Mouse (Mus musculus): ENCODE results near the gene Shisa3. TPM values are rescaled to one million over a fixed set of nuclear protein-coding genes. Genes with fewer than 3 reads are reported as not detected.

The Shisa3 gene
- polyA plus RNA-seq, 1 experiment from 2014 or later: 6.6 TPM

DNA sequence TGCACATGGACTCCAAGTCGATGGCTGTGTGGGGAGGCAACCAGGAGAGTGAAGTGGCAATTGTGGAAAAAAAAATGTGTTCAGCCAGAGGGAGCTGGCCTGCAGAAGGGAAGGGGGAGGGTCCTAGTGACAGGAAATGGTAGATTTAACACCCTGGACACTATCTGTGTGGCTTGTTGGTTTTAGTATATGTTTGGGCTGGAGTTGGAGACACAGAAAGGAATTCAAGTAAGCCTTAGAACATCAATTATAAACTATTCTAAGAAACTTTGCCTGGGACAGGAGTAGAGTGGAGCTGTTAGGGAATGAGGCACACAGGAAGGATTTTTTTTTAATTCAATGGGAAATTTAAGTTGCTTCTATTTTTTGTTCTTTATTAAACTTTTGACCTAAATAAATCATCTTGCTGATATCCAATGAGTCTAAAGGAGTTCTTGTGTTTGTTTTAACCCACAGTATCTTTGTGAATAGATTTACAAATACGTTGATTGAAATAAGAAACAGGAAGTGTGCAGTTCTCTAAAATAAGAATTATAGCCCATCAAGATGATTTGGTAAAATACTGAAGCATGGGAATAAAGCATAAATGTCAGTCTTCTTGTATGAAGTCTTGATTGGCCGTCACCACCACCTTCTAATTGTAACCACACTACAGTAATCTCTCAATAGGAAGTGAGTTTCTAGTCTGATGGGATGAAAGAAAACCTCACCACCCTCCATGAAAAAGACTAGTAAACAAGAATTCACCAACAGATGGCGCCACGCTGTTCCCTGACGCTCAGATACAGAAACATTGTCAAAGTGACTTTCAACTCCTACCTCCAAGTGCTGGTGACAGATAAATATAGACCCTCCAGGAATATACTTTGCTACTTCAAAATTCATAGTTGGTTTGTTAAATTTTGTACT lies 27.7 kb upstream of the Shisa3 start:
- WGBS: 51% methylated on average over 6 of the region's 6 CpGs
- peak; percentile 56 for TF ChIP-seq CTCF (IDR thresholded peaks at IDR 0.05; ENCODE audit: low read depth)
- H3K27ac ChIP-seq (ENCODE audit: low read depth, low read length): no peak overlapping the region
- no peak overlapping the region for H3K4me3 ChIP-seq (ENCODE audit: low read depth, low read length)
- 0 out of 2 replicates have a peak, but pooled peaks cover 3% of the 10 kb centered on the region for H3K27me3 ChIP-seq (replicated peaks; ENCODE audit: control insufficient read depth, insufficient read depth, low read length)
- H3K36me3 ChIP-seq (ENCODE audit: control insufficient read depth, insufficient read depth): no peaks in the 10 kb centered on the region
- H3K4me2 ChIP-seq (replicated peaks; ENCODE audit: low read depth): no peak overlapping the region
- ATAC-seq: no peak
- H3K4me1 ChIP-seq (replicated peaks; ENCODE audit: control insufficient read depth, insufficient read depth, low read length): no peaks in the 10 kb centered on the region
- H3K9me3 ChIP-seq (ENCODE audit: control insufficient read depth): no peaks in the 10 kb centered on the region
- H3K9ac ChIP-seq (ENCODE audit: low read depth, low read length): no peak overlapping the region

DNA sequence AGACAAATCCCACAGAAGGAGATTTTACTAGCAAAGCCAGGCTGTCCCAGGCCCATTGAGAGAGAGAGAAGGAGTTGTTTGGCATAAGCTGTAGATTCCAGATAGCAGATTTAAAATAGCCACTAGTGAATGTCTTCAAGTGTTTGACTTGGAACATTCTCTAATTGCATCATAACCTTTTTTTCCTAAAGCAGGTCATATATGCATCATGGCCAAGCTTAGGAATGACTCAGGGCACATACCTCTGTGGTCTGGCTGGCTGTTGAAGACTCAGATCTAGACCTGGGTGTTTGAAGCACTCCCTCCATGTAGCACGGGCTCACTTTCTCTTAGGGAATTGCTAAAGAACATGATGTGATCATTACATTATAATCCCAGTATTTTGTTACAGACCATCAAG lies 12.6 kb upstream of the Shisa3 start:
- no peak for ATAC-seq
- H3K9ac ChIP-seq (ENCODE audit: low read depth, low read length): no peak overlapping the region
- no peaks in the 10 kb centered on the region for H3K9me3 ChIP-seq (ENCODE audit: control insufficient read depth)
- no peaks in the 10 kb centered on the region for H3K36me3 ChIP-seq (ENCODE audit: control insufficient read depth, insufficient read depth)
- no peak overlapping the region for H3K4me2 ChIP-seq (replicated peaks; ENCODE audit: low read depth)
- H3K27ac ChIP-seq (ENCODE audit: low read depth, low read length): no peak overlapping the region
- no peak for TF ChIP-seq CTCF (IDR thresholded peaks at IDR 0.05; ENCODE audit: low read depth)
- H3K4me3 ChIP-seq (ENCODE audit: low read depth, low read length): no peak overlapping the region
- H3K27me3 ChIP-seq (replicated peaks; ENCODE audit: control insufficient read depth, insufficient read depth, low read length): no peaks in the 10 kb centered on the region
- no peaks in the 10 kb centered on the region for H3K4me1 ChIP-seq (replicated peaks; ENCODE audit: control insufficient read depth, insufficient read depth, low read length)
- 79% methylated on average over 1 of the region's 1 CpGs for WGBS

DNA sequence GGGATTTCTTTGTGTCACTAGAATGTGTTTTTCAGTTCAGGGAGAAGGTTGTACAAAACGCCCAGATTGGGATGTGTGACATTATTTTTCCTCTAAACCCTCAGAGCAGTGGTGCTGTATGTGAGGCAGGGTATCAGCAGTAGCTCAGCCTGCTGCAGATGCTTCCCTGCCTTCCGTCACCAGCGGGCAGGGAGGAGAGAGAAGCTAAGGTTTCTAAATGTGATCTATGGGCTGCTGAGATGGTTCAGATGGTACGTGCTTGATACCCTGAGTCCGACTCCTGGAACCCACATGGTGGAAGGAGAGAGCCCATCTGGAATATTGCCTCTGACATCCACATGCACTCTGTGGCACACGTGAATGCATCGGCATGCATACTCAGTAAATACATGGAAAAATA lies 12.1 kb upstream of the Shisa3 start:
- no peak overlapping the region for H3K4me3 ChIP-seq (ENCODE audit: low read depth, low read length)
- H3K4me2 ChIP-seq (replicated peaks; ENCODE audit: low read depth): no peak overlapping the region
- TF ChIP-seq CTCF (IDR thresholded peaks at IDR 0.05; ENCODE audit: low read depth): no peak
- 73% methylated on average over 7 of the region's 7 CpGs for WGBS
- no peaks in the 10 kb centered on the region for H3K27me3 ChIP-seq (replicated peaks; ENCODE audit: control insufficient read depth, insufficient read depth, low read length)
- H3K9me3 ChIP-seq (ENCODE audit: control insufficient read depth): no peaks in the 10 kb centered on the region
- H3K4me1 ChIP-seq (replicated peaks; ENCODE audit: control insufficient read depth, insufficient read depth, low read length): no peaks in the 10 kb centered on the region
- no peak overlapping the region for H3K27ac ChIP-seq (ENCODE audit: low read depth, low read length)
- no peak overlapping the region for H3K9ac ChIP-seq (ENCODE audit: low read depth, low read length)
- H3K36me3 ChIP-seq (ENCODE audit: control insufficient read depth, insufficient read depth): no peaks in the 10 kb centered on the region
- ATAC-seq: no peak

DNA sequence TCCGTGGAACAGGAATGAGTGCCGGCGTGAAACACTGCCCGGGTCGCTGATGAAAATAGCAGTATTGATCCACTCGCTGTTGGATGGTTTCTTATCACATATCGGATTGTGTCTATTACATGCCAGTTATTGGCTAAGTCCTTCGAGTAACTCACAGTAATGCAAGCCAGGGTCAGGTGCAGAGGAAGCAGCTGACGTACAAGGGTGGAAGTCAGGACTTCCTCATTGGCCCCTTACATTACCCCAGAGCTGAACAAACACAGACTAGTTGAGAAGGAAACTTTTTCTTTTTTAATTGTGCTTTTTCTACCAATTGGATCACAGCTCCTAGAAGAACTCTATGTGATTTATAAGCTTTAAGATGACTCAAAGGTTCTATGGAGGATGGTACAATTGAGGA lies 7.7 kb upstream of the Shisa3 start:
- no peaks in the 10 kb centered on the region for H3K4me1 ChIP-seq (replicated peaks; ENCODE audit: control insufficient read depth, insufficient read depth, low read length)
- H3K9me3 ChIP-seq (ENCODE audit: control insufficient read depth): no peaks in the 10 kb centered on the region
- no peak for ATAC-seq
- no peaks in the 10 kb centered on the region for H3K36me3 ChIP-seq (ENCODE audit: control insufficient read depth, insufficient read depth)
- no peak overlapping the region for H3K4me2 ChIP-seq (replicated peaks; ENCODE audit: low read depth)
- H3K27ac ChIP-seq (ENCODE audit: low read depth, low read length): no peak overlapping the region
- no peak overlapping the region for H3K9ac ChIP-seq (ENCODE audit: low read depth, low read length)
- no peak for TF ChIP-seq CTCF (IDR thresholded peaks at IDR 0.05; ENCODE audit: low read depth)
- H3K27me3 ChIP-seq (replicated peaks; ENCODE audit: control insufficient read depth, insufficient read depth, low read length): peaks cover 1% of the 10 kb centered on the region
- no peak overlapping the region for H3K4me3 ChIP-seq (ENCODE audit: low read depth, low read length)
- WGBS: 65% methylated on average over 9 of the region's 9 CpGs

DNA sequence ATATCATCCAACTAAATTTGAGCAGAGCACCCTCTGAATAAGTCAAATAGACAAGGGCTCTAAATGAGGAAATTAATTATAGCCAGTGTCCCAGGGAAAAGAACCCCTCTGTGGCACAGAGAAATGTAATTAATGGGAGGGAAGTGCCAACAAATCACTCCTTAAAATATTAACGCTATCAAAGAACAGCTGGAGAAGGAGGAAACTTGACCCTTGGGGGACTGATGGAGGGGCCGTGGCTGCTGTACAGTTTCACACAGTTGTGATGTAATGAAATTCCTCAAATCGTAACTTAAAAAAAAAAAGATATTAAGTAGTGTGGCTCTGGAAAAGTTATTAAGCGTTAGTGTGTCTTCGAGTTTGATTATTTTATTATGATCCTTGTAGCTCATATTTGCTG lies 1.7 kb upstream of the Shisa3 start:
- H3K4me2 ChIP-seq (replicated peaks; ENCODE audit: low read depth): no peak overlapping the region
- peaks cover 54% of the 10 kb centered on the region for H3K27me3 ChIP-seq (replicated peaks; ENCODE audit: control insufficient read depth, insufficient read depth, low read length)
- no peak for TF ChIP-seq CTCF (IDR thresholded peaks at IDR 0.05; ENCODE audit: low read depth)
- WGBS: 39% methylated on average over 5 of the region's 5 CpGs
- H3K27ac ChIP-seq (ENCODE audit: low read depth, low read length): no peak overlapping the region
- H3K4me1 ChIP-seq (replicated peaks; ENCODE audit: control insufficient read depth, insufficient read depth, low read length): 0 out of 2 replicates have a peak, but pooled peaks cover 3% of the 10 kb centered on the region
- no peak overlapping the region for H3K4me3 ChIP-seq (ENCODE audit: low read depth, low read length)
- no peaks in the 10 kb centered on the region for H3K9me3 ChIP-seq (ENCODE audit: control insufficient read depth)
- no peaks in the 10 kb centered on the region for H3K36me3 ChIP-seq (ENCODE audit: control insufficient read depth, insufficient read depth)
- ATAC-seq: no peak
- H3K9ac ChIP-seq (ENCODE audit: low read depth, low read length): no peak overlapping the region

DNA sequence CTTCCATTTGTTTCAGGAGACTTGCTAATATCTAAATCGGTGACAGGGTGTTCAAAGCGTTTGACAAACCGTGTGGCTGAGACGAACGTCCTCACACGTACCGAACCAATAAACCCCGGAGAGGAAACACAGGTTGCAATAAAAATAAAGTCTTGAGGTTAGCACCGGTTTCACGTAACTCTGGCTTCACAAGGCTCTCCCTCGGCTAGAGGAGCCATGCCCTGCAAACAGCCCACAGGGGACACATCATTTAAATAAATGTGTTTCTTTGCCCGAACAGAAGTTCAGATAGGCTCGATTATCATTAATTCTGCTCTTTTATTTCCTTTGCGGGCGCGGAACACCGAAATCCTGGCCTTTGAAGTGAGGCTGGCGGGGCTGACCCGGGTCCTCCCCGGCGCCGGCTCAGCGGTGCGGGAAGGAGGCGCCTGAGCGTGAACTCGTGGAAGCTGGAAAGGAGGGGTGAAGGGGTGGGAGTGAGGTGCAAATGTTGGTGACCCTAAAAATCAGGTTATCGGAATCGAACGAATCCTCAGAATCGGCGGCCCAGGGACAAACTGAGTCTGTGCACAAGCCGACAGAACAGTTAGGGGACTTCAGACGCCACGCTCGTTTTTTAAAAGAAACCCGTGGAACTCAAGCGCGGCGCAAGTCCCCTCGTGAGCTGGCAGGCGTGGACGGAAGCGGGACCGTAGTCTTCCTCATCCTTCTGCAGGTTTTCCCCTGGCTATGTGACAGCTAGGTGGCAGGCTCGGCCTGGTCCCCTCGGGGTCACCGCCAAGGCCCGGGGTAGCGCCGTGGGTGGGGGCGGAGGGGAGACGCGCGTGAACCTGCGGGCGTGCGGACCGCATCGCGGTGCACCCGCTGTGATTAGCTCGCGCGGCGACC lies 522 bp upstream of the Shisa3 start:
- no peaks in the 10 kb centered on the region for H3K9me3 ChIP-seq (ENCODE audit: control insufficient read depth)
- H3K27me3 ChIP-seq (replicated peaks; ENCODE audit: control insufficient read depth, insufficient read depth, low read length): peaks cover 60% of the 10 kb centered on the region
- H3K4me2 ChIP-seq (replicated peaks; ENCODE audit: low read depth): peak overlapping the region; percentile 82
- H3K4me3 ChIP-seq (ENCODE audit: low read depth, low read length): peak overlapping the region; percentile 53
- 0 out of 2 replicates have a peak, but pooled peaks cover 3% of the 10 kb centered on the region for H3K4me1 ChIP-seq (replicated peaks; ENCODE audit: control insufficient read depth, insufficient read depth, low read length)
- ATAC-seq: peak; percentile 32
- peak; percentile 38 for TF ChIP-seq CTCF (IDR thresholded peaks at IDR 0.05; ENCODE audit: low read depth)
- H3K36me3 ChIP-seq (ENCODE audit: control insufficient read depth, insufficient read depth): no peaks in the 10 kb centered on the region
- WGBS: 1% methylated on average over 66 of the region's 66 CpGs
- no peak overlapping the region for H3K27ac ChIP-seq (ENCODE audit: low read depth, low read length)
- peak overlapping the region; percentile 41; the same call in 1 of the 2 replicates for H3K9ac ChIP-seq (ENCODE audit: low read depth, low read length)

Measured in intestine, postnatal 0 days (tissue).